Mouse (Mus musculus) heart, postnatal 25 days (tissue): ENCODE data around the gene Gtse1. TPM values are rescaled to one million over a fixed set of nuclear protein-coding genes. Genes with fewer than 3 reads are reported as not detected.
A peak's percentile ranks its signal among the peaks of the same experiment; 100 is the strongest.
"Not testable (repeated sequence)": the region's sequence is repeated elsewhere in the genome, so short reads cannot be mapped to it uniquely, and the experiment has no call there.

Experiments
- DNase-seq: peaks from one replicate; pipeline ENCODE4 v3.0.0; 2022; ENCODE audit warnings: low spot score
- intact Hi-C: fragments of 180-260 bp; cut with DNase I; formaldehyde crosslinking; loops from one replicate; pipeline ENCODE4 v1.15.1; 2025
- total RNA-seq, 2 experiments: library from RNA; stranded (reverse); gene quantifications; 2 replicates each; pipeline ENCODE4 v1.2.3; 2021

Gene Gtse1
- total RNA-seq, 2 experiments from 2014 or later: 0.34 to 0.39 TPM

DNA sequence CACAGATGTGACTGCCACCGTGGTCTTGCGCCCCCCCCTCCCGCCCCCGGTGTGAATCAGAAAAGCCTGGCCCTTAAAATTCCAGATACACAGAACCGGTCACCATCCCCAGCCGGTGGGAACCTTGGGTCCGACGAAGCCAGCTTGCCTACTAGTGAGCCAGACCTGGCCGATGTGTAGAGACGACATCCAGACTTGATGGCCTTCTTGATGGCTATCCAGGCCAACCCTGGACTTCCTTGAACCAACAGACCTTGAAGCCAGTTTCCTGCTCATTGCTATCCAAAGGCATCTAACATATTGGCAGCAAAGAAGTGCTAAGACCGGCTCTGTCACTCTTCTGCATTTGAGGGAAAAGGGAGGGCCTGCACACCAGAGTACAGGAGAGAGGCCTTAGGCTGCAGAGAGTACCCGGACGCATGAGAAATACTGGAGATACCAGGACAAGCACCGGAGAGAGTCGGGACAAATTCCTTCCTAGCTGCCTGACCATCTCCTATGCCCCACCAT lies 510 bp upstream of the Gtse1 start:
- no peak for DNase-seq
- intact Hi-C loops: loop anchor here (2.0 kb wide), 3 partner anchors 20 to 46 kb away; partner anchors contain the start of gene Trmu

DNA sequence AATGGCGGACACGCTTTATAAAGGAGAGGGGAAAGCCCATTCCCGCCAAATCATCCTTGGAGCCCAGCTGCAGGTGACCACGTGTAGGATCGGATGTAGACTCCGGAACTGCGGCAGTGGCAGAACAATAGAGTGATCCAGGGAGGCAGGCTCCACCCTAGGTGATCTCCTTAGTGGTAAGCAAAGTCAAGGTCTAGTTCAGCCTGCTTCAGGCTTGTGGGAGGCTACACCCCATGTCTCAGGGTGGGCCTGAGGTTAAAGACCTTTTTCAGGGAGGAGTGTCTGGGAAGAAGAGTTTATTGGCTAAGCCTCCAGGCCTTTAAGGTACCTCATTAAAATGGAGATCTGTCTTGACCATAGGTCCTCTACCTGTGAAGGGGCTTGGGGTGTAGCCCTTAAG lies 6.4 kb downstream of the Gtse1 start:
- not testable (repeated sequence) for DNase-seq
- intact Hi-C loops: loop anchor here (2.0 kb wide), 1 partner anchor 269 kb away; no protein-coding TSS in a partner anchor

DNA sequence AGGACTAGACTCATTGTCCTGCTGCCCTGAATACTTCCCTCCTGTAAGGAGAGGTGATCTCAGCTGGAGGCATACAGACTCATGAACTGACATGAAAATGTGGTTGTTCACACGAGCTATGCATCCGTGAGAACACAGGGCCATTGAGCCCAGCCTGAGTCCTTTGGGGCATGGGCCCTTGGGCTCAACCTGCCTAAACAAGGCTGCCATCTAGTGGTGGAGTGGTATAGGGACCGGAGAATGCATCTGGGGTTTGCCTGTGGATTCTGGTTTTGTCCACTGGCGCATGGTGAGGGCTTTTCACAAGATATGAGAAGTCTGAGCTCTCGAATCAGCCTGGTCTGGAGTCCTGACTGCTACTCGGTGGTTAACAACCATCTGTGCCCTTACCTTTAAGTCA lies 8.2 kb downstream of the Gtse1 start:
- intact Hi-C loops: loop anchor here (1.0 to 2.0 kb wide), 2 partner anchors 151 to 271 kb away; no protein-coding TSS in a partner anchor
- peak; percentile 24 for DNase-seq

GRCm38 (mm10) chr15:85877336-85877735 lies 17.8 kb downstream of the Gtse1 start:
- intact Hi-C loops: loop anchor here (5.0 kb wide), 1 partner anchor 65 kb away; the partner anchor contains the start of gene Cdpf1
- DNase-seq: no peak

- peak; percentile 83 for DNase-seq
- intact Hi-C loops: loop anchor here (2.0 to 5.0 kb wide), 2 partner anchors 20 to 67 kb away; partner anchors contain the start of genes Cdpf1 and Gtse1
These were observed 19.4 kb downstream of the Gtse1 start, which contains the start of gene Trmu for GRCm38 (mm10) chr15:85878848-85879497. TSS of gene Trmu (plus strand) at chr15:85879312.

DNA sequence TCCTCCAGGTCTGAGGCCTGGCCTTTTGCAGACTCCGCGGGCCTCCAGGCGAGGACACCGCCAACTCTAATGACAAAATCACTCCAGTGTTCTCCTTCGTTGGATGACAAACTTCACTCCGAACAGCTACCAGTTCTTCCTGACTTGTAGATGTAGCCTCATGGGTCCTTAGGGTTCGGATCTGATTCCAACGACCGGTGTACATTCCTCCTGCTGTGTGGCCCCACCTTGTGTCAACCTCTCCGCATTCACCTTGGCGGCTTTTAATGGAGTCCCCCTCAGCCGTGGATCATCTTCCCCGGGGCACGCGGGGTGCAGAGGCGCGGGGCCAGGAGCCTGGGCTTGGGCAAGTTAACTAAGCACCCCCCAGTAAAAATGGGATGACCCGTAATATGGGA lies 20.0 kb downstream of the Gtse1 start:
- no peak for DNase-seq

DNA sequence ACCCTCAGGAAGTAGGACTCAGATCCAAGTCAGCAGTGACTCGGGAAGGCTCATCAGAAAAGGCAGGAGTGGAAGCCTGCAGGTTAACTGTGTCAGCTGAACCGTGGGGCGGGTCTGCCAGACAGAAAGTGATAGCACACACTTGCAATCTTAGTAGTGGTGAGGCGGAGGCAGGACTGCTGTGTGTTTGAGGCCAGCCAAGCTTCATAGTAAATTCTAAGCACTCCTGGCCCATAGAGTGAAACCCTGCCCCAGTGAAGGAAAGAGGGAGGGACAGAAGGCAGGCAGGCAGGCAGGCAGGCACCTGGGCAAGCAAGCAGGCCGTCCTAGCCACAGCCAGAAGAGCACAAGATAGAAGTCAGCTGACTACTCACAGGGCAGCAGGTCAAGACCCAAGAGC lies 26.1 kb downstream of the Gtse1 start:
- intact Hi-C loops: no loop called here
- no peak for DNase-seq

More for the DNA sequence above, 20.0 kb downstream of the Gtse1 start:
- intact Hi-C loops: loop anchor here (2.0 to 5.0 kb wide), 2 partner anchors 21 to 67 kb away; partner anchors contain the start of genes Cdpf1 and Gtse1

GRCm38 (mm10) chr15:85889235-85889634 lies 29.7 kb downstream of the Gtse1 start:
- intact Hi-C loops: no loop called here

GRCm38 (mm10) chr15:85891971-85892370 lies 32.4 kb downstream of the Gtse1 start:
- no peak for DNase-seq
- intact Hi-C loops: no loop called here

More at GRCm38 (mm10) chr15:85889235-85889634, 29.7 kb downstream of the Gtse1 start:
- no peak for DNase-seq

- intact Hi-C loops: no loop called here
- no peak for DNase-seq
These were observed 33.1 kb downstream of the Gtse1 start for GRCm38 (mm10) chr15:85892498-85893118.

- intact Hi-C loops: no loop called here
- no peak for DNase-seq
These were observed 34.3 kb downstream of the Gtse1 start for GRCm38 (mm10) chr15:85893871-85894270.

GRCm38 (mm10) chr15:85896284-85896683 lies 36.7 kb downstream of the Gtse1 start:
- peak; percentile 14 for DNase-seq
- intact Hi-C loops: loop anchor here (1.0 to 2.0 kb wide), 2 partner anchors 143 to 239 kb away; no protein-coding TSS in a partner anchor

DNA sequence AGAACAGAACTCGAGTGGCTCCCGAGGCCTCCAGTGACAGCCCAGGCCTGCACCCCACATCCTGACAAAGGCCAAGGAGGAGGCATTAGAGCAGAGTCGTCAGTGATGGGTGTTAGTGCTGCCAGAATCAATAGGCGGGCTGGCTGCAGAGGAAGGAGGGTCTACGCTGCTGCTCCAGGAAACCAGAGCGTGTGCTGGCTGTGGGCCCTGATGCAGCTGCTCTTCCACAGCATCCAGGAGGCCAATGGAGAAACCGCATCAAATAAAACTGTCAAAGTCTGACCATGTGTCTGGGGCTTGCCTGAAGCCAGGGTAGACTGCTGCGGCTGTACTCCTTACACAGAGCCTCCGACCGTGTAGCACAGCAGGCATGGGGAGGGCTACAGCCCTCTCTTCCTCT lies 37.6 kb downstream of the Gtse1 start:
- intact Hi-C loops: loop anchor here (2.0 kb wide), 1 partner anchor 238 kb away; no protein-coding TSS in a partner anchor
- DNase-seq: no peak

- intact Hi-C loops: no loop called here
- DNase-seq: no peak
These were observed 39.9 kb downstream of the Gtse1 start for GRCm38 (mm10) chr15:85899396-85899795.

DNA sequence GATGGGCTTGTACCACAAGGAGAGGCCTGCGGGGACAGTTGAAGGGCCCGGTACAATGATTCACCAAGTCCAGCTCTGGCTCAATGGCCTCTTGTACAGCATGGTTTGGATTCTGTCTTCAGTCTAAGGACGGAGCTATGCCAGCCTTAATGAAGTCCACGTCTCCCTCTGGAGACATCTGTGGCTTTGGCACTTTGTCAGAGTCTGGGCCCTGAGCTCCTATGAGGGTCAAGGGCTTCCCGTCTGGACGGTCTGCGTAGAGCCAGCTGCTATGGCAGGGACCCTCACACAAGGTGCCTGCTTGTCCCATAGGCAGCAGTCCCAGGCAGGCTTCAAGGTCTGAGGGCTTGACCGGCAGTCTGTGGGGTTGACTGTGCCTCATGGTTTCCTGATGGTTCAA lies 40.8 kb downstream of the Gtse1 start:
- no peak for DNase-seq
- intact Hi-C loops: no loop called here

GRCm38 (mm10) chr15:85900801-85901200 lies 41.3 kb downstream of the Gtse1 start:
- no peak for DNase-seq
- intact Hi-C loops: no loop called here

DNA sequence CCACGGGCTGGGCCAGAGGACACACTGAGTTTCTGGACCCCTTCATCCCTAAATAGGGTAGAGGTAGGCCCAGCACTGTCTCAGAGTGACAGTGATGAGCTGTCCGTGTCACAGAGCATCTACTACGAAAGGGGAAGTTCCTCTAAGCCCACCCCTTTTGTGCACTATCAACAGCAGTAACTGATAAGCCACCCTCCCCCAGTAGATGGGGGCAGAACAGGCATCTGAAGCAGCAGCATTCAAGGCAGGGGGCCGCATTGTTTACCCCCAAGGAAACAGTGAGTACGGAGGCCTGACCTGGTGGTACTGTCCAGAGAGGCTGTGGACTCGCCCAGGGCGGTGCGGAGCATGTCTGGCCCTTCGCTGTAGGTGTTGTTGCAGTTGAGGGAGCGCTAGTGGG lies 43.0 kb downstream of the Gtse1 start:
- intact Hi-C loops: no loop called here
- no peak for DNase-seq

DNA sequence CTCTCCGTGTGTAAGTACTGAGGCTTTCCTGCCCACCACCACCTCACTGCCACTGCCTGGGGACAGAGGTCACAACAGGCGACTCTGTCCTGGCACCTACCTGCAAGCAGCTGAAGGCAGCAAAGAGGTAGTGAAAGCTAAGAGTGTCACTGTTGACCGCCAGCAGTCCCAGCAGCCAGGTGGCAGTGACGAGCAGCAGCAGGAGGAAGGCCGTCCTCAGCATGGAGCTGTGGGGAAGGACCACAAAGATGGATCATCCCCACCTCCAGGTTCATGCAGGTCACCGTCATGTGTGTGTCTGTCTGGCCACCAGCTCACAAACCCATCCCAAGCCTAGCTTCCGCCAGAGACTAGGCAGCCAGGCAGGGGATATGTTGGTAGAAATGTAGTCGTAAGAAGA lies 44.3 kb downstream of the Gtse1 start:
- DNase-seq: no peak

GRCm38 (mm10) chr15:85908660-85909491 lies 49.3 kb downstream of the Gtse1 start:
- intact Hi-C loops: no loop called here
- no peak for DNase-seq

More for the DNA sequence above, 44.3 kb downstream of the Gtse1 start:
- intact Hi-C loops: loop anchor here (2.0 kb wide), 1 partner anchor 135 kb away; no protein-coding TSS in a partner anchor

GRCm38 (mm10) chr15:85909492-85909829 lies 49.9 kb downstream of the Gtse1 start:
- intact Hi-C loops: no loop called here
- no peak for DNase-seq
